Mouse (Mus musculus) frontal cortex, postnatal 36 days (tissue): ENCODE measurements around the gene 1700034J05Rik.

ENCODE experiments used
- DNase-seq, 2 experiments: peaks; one replicate each; pipeline ENCODE4 v3.0.0; 2022; ENCODE audit warnings: low spot score in 2 of 2

1700034J05Rik gene

GRCm38 (mm10) chr6:146926415-146926980, 27.7 kb downstream of the 1700034J05Rik start:
- no peak for DNase-seq

- DNase-seq, result no peak
Observed at GRCm38 (mm10) chr6:146918341-146918740, 35.9 kb downstream of the 1700034J05Rik start.

GRCm38 (mm10) chr6:146917396-146917795, 36.8 kb downstream of the 1700034J05Rik start:
- DNase-seq, result no peak

- no peak for DNase-seq
Observed at GRCm38 (mm10) chr6:146915808-146916207, 38.4 kb downstream of the 1700034J05Rik start.

GRCm38 (mm10) chr6:146913489-146914198, 40.6 kb downstream of the 1700034J05Rik start:
- DNase-seq, result no peak

GRCm38 (mm10) chr6:146912835-146913488, 41.3 kb downstream of the 1700034J05Rik start:
- DNase-seq, result no peak

GRCm38 (mm10) chr6:146910801-146911200, 43.4 kb downstream of the 1700034J05Rik start:
- no peak for DNase-seq

- DNase-seq, result no peak
Observed at GRCm38 (mm10) chr6:146909725-146910489, 44.3 kb downstream of the 1700034J05Rik start.

- no peak for DNase-seq
Observed at GRCm38 (mm10) chr6:146908801-146909200, 45.4 kb downstream of the 1700034J05Rik start.

GRCm38 (mm10) chr6:146907795-146908190, 46.4 kb downstream of the 1700034J05Rik start:
- no peak for DNase-seq

- no peak for DNase-seq
Observed at GRCm38 (mm10) chr6:146907061-146907794, 47.0 kb downstream of the 1700034J05Rik start.

- DNase-seq, result no peak
Observed at GRCm38 (mm10) chr6:146906000-146906786, 48.0 kb downstream of the 1700034J05Rik start.

GRCm38 (mm10) chr6:146904707-146905106, 49.5 kb downstream of the 1700034J05Rik start:
- no peak for DNase-seq

GRCm38 (mm10) chr6:146903632-146904031, 50.6 kb downstream of the 1700034J05Rik start:
- no peak for DNase-seq

GRCm38 (mm10) chr6:146901929-146902328, 52.3 kb downstream of the 1700034J05Rik start:
- DNase-seq, result no peak
